In the genomic region with DNA sequence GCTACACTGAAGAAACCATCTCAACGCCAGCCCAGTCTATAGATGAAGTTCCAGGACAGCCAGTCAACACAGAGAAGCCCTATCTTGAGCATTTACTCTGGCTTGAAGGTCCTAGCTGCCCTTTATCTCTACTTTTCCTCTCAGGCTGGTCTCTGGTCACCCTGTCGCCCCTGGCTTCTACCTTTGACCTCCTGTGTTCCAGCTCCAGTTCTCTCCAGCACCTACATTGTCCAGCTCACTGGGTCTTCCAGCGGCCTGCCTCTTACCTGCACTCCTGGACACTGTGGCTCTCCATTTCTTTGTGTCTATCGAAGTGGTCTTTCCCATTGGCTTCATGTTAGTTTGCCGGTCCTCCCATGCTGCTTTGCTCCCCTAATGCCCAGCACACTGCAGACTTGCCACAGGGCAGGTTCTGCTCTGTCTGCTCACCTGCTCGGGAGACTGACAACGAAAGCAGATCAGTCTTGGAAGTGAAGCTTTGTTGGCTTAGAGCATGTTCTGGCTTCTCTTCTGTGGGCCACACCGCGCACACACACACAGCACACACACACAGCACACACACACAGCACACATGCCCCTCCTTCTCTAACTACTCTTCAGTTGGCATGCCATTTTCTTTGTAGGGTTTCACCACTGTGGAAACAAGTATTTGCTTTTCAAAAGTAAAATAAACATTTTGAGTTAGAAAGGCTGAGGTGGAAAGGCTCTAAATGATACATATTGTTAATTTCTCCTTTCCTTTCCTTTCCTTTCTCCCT, we compare ENCODE assay signal across 12 mouse cellular contexts. TPM values are rescaled to one million over a fixed set of nuclear protein-coding genes. Genes with fewer than 3 reads are reported as not detected.
DNase-seq lines count a peak whose midpoint lies in the region; ATAC-seq and TF ChIP-seq lines count a peak whose summit lies in the region.
"Had no signal": no experiment of that assay in that cellular context is flagged by ENCODE, and none has a peak within 500 bp of the region (broad histone marks: within the 10 kb centered on the region; RNA-seq: fewer than 3 reads in every experiment).

No protein-coding gene starts in this region.

- H3K9me3 ChIP-seq in heart, embryonic 11.5 days (replicated peaks; ENCODE audit: control insufficient read depth, low read length) = no peaks in the 10 kb centered on the region
- H3K9me3 ChIP-seq in heart, embryonic 12.5 days (replicated peaks) = no peaks in the 10 kb centered on the region
- H3K9me3 ChIP-seq in lung, embryonic 16.5 days (ENCODE audit: control insufficient read depth, low read length) = no peaks in the 10 kb centered on the region
- no peaks in the 10 kb centered on the region for H3K9me3 ChIP-seq in intestine, embryonic 14.5 days (ENCODE audit: control insufficient read depth, low read length)
- H3K9me3 ChIP-seq in liver, postnatal 0 days (ENCODE audit: low read length) = no peaks in the 10 kb centered on the region

- 68% methylated on average over 9 of the region's 9 CpGs for WGBS in heart, embryonic 11.5 days (ENCODE audit: insufficient replicate concordance)
- WGBS in heart, embryonic 12.5 days = 71% methylated on average over 9 of the region's 9 CpGs
- WGBS in lung, embryonic 16.5 days = 52% methylated on average over 9 of the region's 9 CpGs
- 68% methylated on average over 9 of the region's 9 CpGs for whole genome bisulfite sequencing in lung, adult 2 months
- 70% methylated on average over 9 of the region's 9 CpGs for WGBS in intestine, embryonic 14.5 days
- WGBS in liver, postnatal 0 days (ENCODE audit: insufficient replicate concordance) = 62% methylated on average over 9 of the region's 9 CpGs

- H3K27me3 ChIP-seq in heart, embryonic 11.5 days (ENCODE audit: control insufficient read depth, insufficient read depth, low read length) = no peaks in the 10 kb centered on the region
- no peaks in the 10 kb centered on the region for H3K27me3 ChIP-seq in heart, embryonic 12.5 days (replicated peaks)
- H3K27me3 ChIP-seq in lung, embryonic 16.5 days (ENCODE audit: control insufficient read depth, insufficient read depth, low read depth, low read length) = no peaks in the 10 kb centered on the region
- no peaks in the 10 kb centered on the region for H3K27me3 ChIP-seq in intestine, embryonic 14.5 days (replicated peaks; ENCODE audit: control insufficient read depth, insufficient read depth, low read length)
- no peaks in the 10 kb centered on the region for H3K27me3 ChIP-seq in liver, postnatal 0 days (ENCODE audit: insufficient read depth, low read length)

- TF ChIP-seq CTCF in lung, adult 2 months (IDR thresholded peaks at IDR 0.05; ENCODE audit: insufficient read depth, low read length) = no peak
- no peak for TF ChIP-seq CTCF in liver, postnatal 0 days (IDR thresholded peaks at IDR 0.05; ENCODE audit: low read depth)

- ATAC-seq in heart, embryonic 11.5 days (replicated peaks; ENCODE audit: insufficient number of reproducible peaks, low FRiP score, low TSS enrichment) = no peak
- ATAC-seq in heart, embryonic 12.5 days (ENCODE audit: insufficient number of reproducible peaks, low FRiP score) = no peak
- ATAC-seq in lung, embryonic 16.5 days (ENCODE audit: low read depth) = peak; percentile 34; the same call in 1 of the 2 replicates
- ATAC-seq in intestine, embryonic 14.5 days (replicated peaks; ENCODE audit: low FRiP score, low TSS enrichment, low read depth) = no peak
- ATAC-seq in liver, postnatal 0 days = peak; percentile 24; the same call in 1 of the 2 replicates
- no peak for ATAC-seq in frontal cortex, adult (ENCODE audit: low TSS enrichment)
- ATAC-seq: forebrain, embryonic 16.5 days had no signal

- peaks cover 25% of the 10 kb centered on the region for H3K4me1 ChIP-seq in heart, embryonic 11.5 days (ENCODE audit: control insufficient read depth, insufficient read depth, low read length)
- peaks cover 45% of the 10 kb centered on the region for H3K4me1 ChIP-seq in heart, embryonic 12.5 days (replicated peaks)
- H3K4me1 ChIP-seq in lung, embryonic 16.5 days (replicated peaks; ENCODE audit: control insufficient read depth, insufficient read depth, low read length) = peaks cover 26% of the 10 kb centered on the region
- peaks cover 25% of the 10 kb centered on the region for H3K4me1 ChIP-seq in lung, adult 2 months (ENCODE audit: control insufficient read depth, insufficient read depth, low read length)
- H3K4me1 ChIP-seq in intestine, embryonic 14.5 days (replicated peaks; ENCODE audit: control insufficient read depth, insufficient read depth, low read length) = peaks cover 23% of the 10 kb centered on the region
- H3K4me1 ChIP-seq in liver, postnatal 0 days (ENCODE audit: insufficient read depth) = peaks cover 34% of the 10 kb centered on the region

- no peak for TF ChIP-seq POLR2A in lung, adult 2 months (IDR thresholded peaks at IDR 0.05; ENCODE audit: borderline replicate concordance, extremely low read depth, low read depth, low read length)

- H3K9ac ChIP-seq in heart, embryonic 11.5 days (ENCODE audit: low read depth, low read length) = no peak overlapping the region
- no peak overlapping the region; the same call in 1 of the 2 replicates for H3K9ac ChIP-seq in heart, embryonic 12.5 days
- H3K9ac ChIP-seq in lung, embryonic 16.5 days (ENCODE audit: low read length) = no peak overlapping the region
- H3K9ac ChIP-seq in intestine, embryonic 14.5 days (ENCODE audit: low read length) = no peak overlapping the region
- no peak overlapping the region; the same call in 1 of the 2 replicates for H3K9ac ChIP-seq in liver, postnatal 0 days (replicated peaks)

- TF ChIP-seq EP300 in liver, postnatal 0 days (IDR thresholded peaks at IDR 0.05; ENCODE audit: low read depth) = no peak

- DNase-seq in lung, adult 2 months = no peak
- no peak for DNase-seq in intestine, embryonic 14.5 days (ENCODE audit: low spot score)
- no peak for DNase-seq in liver, postnatal 0 days
- no peak for DNase-seq in right cerebral cortex, postnatal 36 days (ENCODE audit: low spot score in 2 of 2)
- DNase-seq: adrenal gland, postnatal 14 days; heart, postnatal 14 days; kidney, postnatal 10 days had no signal

- peak overlapping the region; percentile 41; the same call in 1 of the 2 replicates for H3K27ac ChIP-seq in heart, embryonic 11.5 days (ENCODE audit: low read depth, low read length)
- no peak overlapping the region for H3K27ac ChIP-seq in heart, embryonic 12.5 days (ENCODE audit: poor library complexity, severe bottlenecking)
- peak overlapping the region; percentile 67 for H3K27ac ChIP-seq in lung, embryonic 16.5 days (ENCODE audit: low read length)
- H3K27ac ChIP-seq in intestine, embryonic 14.5 days (ENCODE audit: low read depth) = peak overlapping the region; percentile 2; the same call in 1 of the 2 replicates
- peak overlapping the region; percentile 70 for H3K27ac ChIP-seq in liver, postnatal 0 days (ENCODE audit: low read depth)

- no peaks in the 10 kb centered on the region for H3K36me3 ChIP-seq in heart, embryonic 11.5 days (ENCODE audit: control insufficient read depth, insufficient read depth, low read length)
- H3K36me3 ChIP-seq in heart, embryonic 12.5 days = no peaks in the 10 kb centered on the region
- H3K36me3 ChIP-seq in lung, embryonic 16.5 days (ENCODE audit: control insufficient read depth, insufficient read depth, low read length) = no peaks in the 10 kb centered on the region
- H3K36me3 ChIP-seq in intestine, embryonic 14.5 days (ENCODE audit: control insufficient read depth, insufficient read depth, low read length) = no peaks in the 10 kb centered on the region
- H3K36me3 ChIP-seq in liver, postnatal 0 days (replicated peaks; ENCODE audit: insufficient read depth, low read length) = no peaks in the 10 kb centered on the region

- H3K4me2 ChIP-seq in heart, embryonic 11.5 days = no peak overlapping the region
- no peak overlapping the region for H3K4me2 ChIP-seq in heart, embryonic 12.5 days
- H3K4me2 ChIP-seq in lung, embryonic 16.5 days (ENCODE audit: low read depth, low read length) = peak overlapping the region; percentile 4; the same call in 1 of the 2 replicates
- no peak overlapping the region for H3K4me2 ChIP-seq in intestine, embryonic 14.5 days (ENCODE audit: low read length)
- H3K4me2 ChIP-seq in liver, postnatal 0 days (ENCODE audit: low read depth, low read length) = no peak overlapping the region

- H3K4me3 ChIP-seq in heart, embryonic 11.5 days (ENCODE audit: low read depth, low read length) = no peak overlapping the region
- H3K4me3 ChIP-seq in heart, embryonic 12.5 days = no peak overlapping the region
- no peak overlapping the region for H3K4me3 ChIP-seq in lung, embryonic 16.5 days (ENCODE audit: low read length)
- H3K4me3 ChIP-seq in lung, adult 2 months (replicated peaks; ENCODE audit: extremely low read depth, low read depth, low read length) = no peak overlapping the region
- H3K4me3 ChIP-seq in intestine, embryonic 14.5 days (ENCODE audit: low read depth, low read length) = no peak overlapping the region
- no peak overlapping the region for H3K4me3 ChIP-seq in liver, postnatal 0 days (ENCODE audit: low read depth, low read length)

RNA-seq across cellular contexts. Expression of a gene that starts 35.4 kb away (rescaled TPM):
- 16.6 and 17.6 TPM in 2 replicates for polyA plus RNA-seq in heart, embryonic 11.5 days (2014; fragmentation: Nextera tagmentation; extraction: Ambion mirVana)
- polyA plus RNA-seq in heart, embryonic 12.5 days (2016; fragmentation: Nextera tagmentation; extraction: Ambion mirVana) = 16.3 and 18.6 TPM in 2 replicates
- 9.6 and 10.4 TPM in 2 replicates for polyA plus RNA-seq in lung, embryonic 16.5 days (2015; fragmentation: Nextera tagmentation; extraction: Ambion mirVana)
- polyA plus RNA-seq in lung, adult 2 months (2012; rRNA removed) = 11.0 and 14.6 TPM in 2 replicates
- 15.2 and 15.5 TPM in 2 replicates for polyA plus RNA-seq in intestine, embryonic 14.5 days (2014; fragmentation: Nextera tagmentation; extraction: Ambion mirVana)
- 2.1 and 2.3 TPM in 2 replicates for polyA plus RNA-seq in liver, postnatal 0 days (2015; fragmentation: Nextera tagmentation; extraction: Ambion mirVana)

Comparison
In these comparisons a context has a peak if more than half of its experiments do, and no peak if none do; other contexts are left out.
1. ATAC-seq: peak in lung, embryonic 16.5 days (single experiment) and liver, postnatal 0 days (single experiment); none in heart, embryonic 11.5 days (single experiment), heart, embryonic 12.5 days (single experiment), intestine, embryonic 14.5 days (single experiment) and frontal cortex, adult (single experiment).